Mouse (Mus musculus) skeletal muscle tissue, adult 2 months (tissue): Measurements from ENCODE around the gene Banf1.
"Not testable (repeated sequence)": the region's sequence is repeated elsewhere in the genome, so short reads cannot be mapped to it uniquely, and the experiment has no call there.

ENCODE experiments used
- DNase-seq: peaks from one replicate; pipeline ENCODE4 v3.0.0-alpha.2; 2012; ENCODE audit warnings: low read depth, low spot score

Gene Banf1

GRCm38 (mm10) chr19:5374748-5375147 is 7.8 kb upstream of the Banf1 start:
- DNase-seq, result no peak

- no peak for DNase-seq
Measured at GRCm38 (mm10) chr19:5374177-5374576, 7.2 kb upstream of the Banf1 start.

- DNase-seq, result no peak
Measured at GRCm38 (mm10) chr19:5372724-5373123, 5.8 kb upstream of the Banf1 start.

- DNase-seq, result no peak
Measured at GRCm38 (mm10) chr19:5370932-5371331, 4.0 kb upstream of the Banf1 start.

- no peak for DNase-seq
Measured at GRCm38 (mm10) chr19:5367455-5367854, 487 bp upstream of the Banf1 start.

- DNase-seq, result peak; percentile 91
Measured at GRCm38 (mm10) chr19:5366175-5367052, 554 bp downstream of the Banf1 start, which contains the start of gene Eif1ad. Eif1ad (plus strand) TSS chr19:5366741.

GRCm38 (mm10) chr19:5365751-5366150 is 1.2 kb downstream of the Banf1 start:
- no peak for DNase-seq

- no peak for DNase-seq
Measured at GRCm38 (mm10) chr19:5364124-5364523, 2.8 kb downstream of the Banf1 start.

- no peak for DNase-seq
Measured at GRCm38 (mm10) chr19:5362186-5362585, 4.8 kb downstream of the Banf1 start.

GRCm38 (mm10) chr19:5356080-5356479 is 10.9 kb downstream of the Banf1 start:
- DNase-seq, result no peak

GRCm38 (mm10) chr19:5353609-5354008 is 13.4 kb downstream of the Banf1 start:
- no peak for DNase-seq

GRCm38 (mm10) chr19:5349502-5349873 is 17.5 kb downstream of the Banf1 start, which contains the start of gene Cst6:
Cst6 (minus strand) TSS chr19:5349574.
- not testable (repeated sequence) for DNase-seq

GRCm38 (mm10) chr19:5348526-5349501 is 18.2 kb downstream of the Banf1 start:
- DNase-seq, result peak; percentile 34

GRCm38 (mm10) chr19:5348064-5348463 is 18.9 kb downstream of the Banf1 start:
- DNase-seq, result no peak

- peak; percentile 69 for DNase-seq
Measured at GRCm38 (mm10) chr19:5345297-5346131, 21.5 kb downstream of the Banf1 start.

- no peak for DNase-seq
Measured at GRCm38 (mm10) chr19:5341360-5341759, 25.6 kb downstream of the Banf1 start.

- peak; percentile 69 for DNase-seq
Measured at GRCm38 (mm10) chr19:5337975-5338374, 29.0 kb downstream of the Banf1 start.

- DNase-seq, result no peak
Measured at GRCm38 (mm10) chr19:5335441-5335840, 31.5 kb downstream of the Banf1 start, which contains the start of gene Catsper1. Catsper1 (plus strand) TSS chr19:5335741.

- DNase-seq, result no peak
Measured at GRCm38 (mm10) chr19:5334741-5335140, 32.2 kb downstream of the Banf1 start.

GRCm38 (mm10) chr19:5327970-5328369 is 39.0 kb downstream of the Banf1 start:
- DNase-seq, result no peak

GRCm38 (mm10) chr19:5323801-5324200 is 43.2 kb downstream of the Banf1 start:
- no peak for DNase-seq
